Mouse (Mus musculus) lung, embryonic 16.5 days (tissue): ENCODE measurements around the gene Cry1. TPM values are rescaled to one million over a fixed set of nuclear protein-coding genes. Genes with fewer than 3 reads are reported as not detected.

Source experiments
- ATAC-seq: fragments of 200-750 bp; cut with Nextera tagmentation; 2 replicates; pipeline ENCODE4 v1.8.0; 2017; ENCODE audit warnings: low read depth, mild to moderate bottlenecking, moderate library complexity
- H3K27ac ChIP-seq: fragments of 300-500 bp; sonication (generic); 2 replicates; pipeline ENCODE4 v1.5.1; 2014; ENCODE audit warnings: mild to moderate bottlenecking, control low read depth, low read length
- H3K27me3 ChIP-seq: fragments of 300-500 bp; sonication (generic); 2 replicates; pipeline ENCODE4 v1.6.1; 2014; ENCODE audit warnings: low read depth, low read length, mixed read lengths; ENCODE audit not compliant: control insufficient read depth, insufficient read depth
- H3K36me3 ChIP-seq: fragments of 300-500 bp; sonication (generic); 2 replicates; pipeline ENCODE4 v1.6.1; 2014; ENCODE audit warnings: low read length; ENCODE audit not compliant: control insufficient read depth, insufficient read depth
- H3K4me1 ChIP-seq: fragments of 300-500 bp; sonication (generic); replicated peaks from 2 replicates; pipeline ENCODE4 v1.6.1; 2014; ENCODE audit warnings: low read length, mixed read lengths; ENCODE audit not compliant: control insufficient read depth, insufficient read depth
- H3K4me2 ChIP-seq: fragments of 300-500 bp; sonication (generic); 2 replicates; pipeline ENCODE4 v1.6.1; 2014; ENCODE audit warnings: low read depth, low read length, control low read depth
- H3K4me3 ChIP-seq: fragments of 300-500 bp; sonication (generic); 2 replicates; pipeline ENCODE4 v1.5.1; 2014; ENCODE audit warnings: mild to moderate bottlenecking, low read length, control low read depth
- H3K9ac ChIP-seq: fragments of 300-500 bp; sonication (generic); 2 replicates; pipeline ENCODE4 v1.6.1; 2014; ENCODE audit warnings: low read length, control low read depth
- H3K9me3 ChIP-seq: fragments of 300-500 bp; sonication (generic); 2 replicates; pipeline ENCODE4 v1.6.1; 2016; ENCODE audit warnings: low read length; ENCODE audit not compliant: control insufficient read depth
- whole genome bisulfite sequencing: fragments of 180-500 bp; shearing (Covaris S2); extraction: QIAGEN DNeasy Blood & Tissue Kit; methylation state at CpG from one replicate; pipeline ENCODE4 v1.1.7; 2014; 5-methylcytosine and 5-hydroxymethylcytosine counted together
- polyA plus RNA-seq: library from polyadenylated mRNA; unstranded; fragments of >200 nt; fragmentation: Nextera tagmentation; extraction: Ambion mirVana; gene quantifications from 2 replicates; pipeline ENCODE4 v1.2.1, GENCODE M21; 2015

Gene Cry1
- polyA plus RNA-seq, 1 experiment from 2014 or later, result 28.2 TPM

DNA sequence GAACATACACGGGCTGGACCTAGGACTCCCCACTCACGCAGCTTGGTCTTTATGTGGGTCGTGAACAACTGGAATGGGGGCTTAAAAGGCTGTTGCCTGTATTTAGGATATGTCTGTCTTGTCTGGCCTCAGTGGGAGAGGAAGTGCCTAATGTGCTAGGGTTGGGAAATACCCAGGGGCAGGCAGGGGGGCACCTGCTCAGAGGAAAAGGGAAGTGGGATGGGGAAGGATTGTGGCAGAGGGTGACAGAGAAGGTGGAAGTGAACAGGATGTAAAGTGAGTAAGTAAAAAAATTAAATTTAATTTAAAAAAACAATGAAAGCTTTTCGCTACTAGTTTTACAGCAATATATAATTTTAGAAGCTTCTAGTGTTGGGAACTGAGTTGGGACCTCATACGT, 9.7 kb upstream of the Cry1 start:
- WGBS, result 69% methylated on average over 5 of the region's 5 CpGs
- no peaks in the 10 kb centered on the region for H3K4me1 ChIP-seq
- no peak overlapping the region for H3K9ac ChIP-seq
- ATAC-seq, result no peak
- H3K27me3 ChIP-seq, result no peaks in the 10 kb centered on the region
- no peaks in the 10 kb centered on the region for H3K9me3 ChIP-seq
- H3K27ac ChIP-seq, result no peak overlapping the region
- no peak overlapping the region for H3K4me3 ChIP-seq
- no peaks in the 10 kb centered on the region for H3K36me3 ChIP-seq
- no peak overlapping the region for H3K4me2 ChIP-seq

- no peaks in the 10 kb centered on the region for H3K9me3 ChIP-seq
- H3K9ac ChIP-seq, result no peak overlapping the region
- H3K4me2 ChIP-seq, result no peak overlapping the region
- WGBS, result 76% methylated on average over 3 of the region's 3 CpGs
- no peak for ATAC-seq
- no peaks in the 10 kb centered on the region for H3K4me1 ChIP-seq
- H3K27me3 ChIP-seq, result no peaks in the 10 kb centered on the region
- no peak overlapping the region for H3K27ac ChIP-seq
- H3K4me3 ChIP-seq, result no peak overlapping the region
- no peaks in the 10 kb centered on the region for H3K36me3 ChIP-seq
Observed at GRCm38 (mm10) chr10:85193321-85193720, 8.5 kb upstream of the Cry1 start.

- H3K9me3 ChIP-seq, result no peaks in the 10 kb centered on the region
- no peak for ATAC-seq
- H3K27me3 ChIP-seq, result no peaks in the 10 kb centered on the region
- 0 out of 2 replicates have a peak, but pooled peaks cover 2% of the 10 kb centered on the region for H3K4me1 ChIP-seq
- no peak overlapping the region for H3K9ac ChIP-seq
- H3K27ac ChIP-seq, result no peak overlapping the region
- H3K4me3 ChIP-seq, result no peak overlapping the region
- H3K4me2 ChIP-seq, result no peak overlapping the region
- no peaks in the 10 kb centered on the region for H3K36me3 ChIP-seq
Observed at GRCm38 (mm10) chr10:85190652-85191051, 5.8 kb upstream of the Cry1 start.

GRCm38 (mm10) chr10:85189966-85190365, 5.1 kb upstream of the Cry1 start:
- WGBS, result 68% methylated on average over 5 of the region's 5 CpGs
- no peak overlapping the region for H3K4me3 ChIP-seq
- no peak overlapping the region for H3K9ac ChIP-seq
- H3K36me3 ChIP-seq, result no peaks in the 10 kb centered on the region
- no peak for ATAC-seq
- no peaks in the 10 kb centered on the region for H3K27me3 ChIP-seq
- no peak overlapping the region for H3K4me2 ChIP-seq
- H3K27ac ChIP-seq, result no peak overlapping the region
- 0 out of 2 replicates have a peak, but pooled peaks cover 2% of the 10 kb centered on the region for H3K4me1 ChIP-seq
- no peaks in the 10 kb centered on the region for H3K9me3 ChIP-seq

- Histone ChIP-seq H3K36me3 (no peaks in the 10 kb centered on the region), H3K4me1 (peaks cover 2% of the 10 kb centered on the region; the same call in 1 of the 2 replicates), H3K27me3 (no peaks in the 10 kb centered on the region), H3K4me3 (no peak overlapping the region), H3K9me3 (no peaks in the 10 kb centered on the region), H3K27ac (no peak overlapping the region), H3K4me2 (no peak overlapping the region), H3K9ac (no peak overlapping the region)
- no peak for ATAC-seq
- 85% methylated on average over 2 of the region's 2 CpGs for WGBS
Observed at GRCm38 (mm10) chr10:85186499-85186794, 1.6 kb upstream of the Cry1 start.

DNA sequence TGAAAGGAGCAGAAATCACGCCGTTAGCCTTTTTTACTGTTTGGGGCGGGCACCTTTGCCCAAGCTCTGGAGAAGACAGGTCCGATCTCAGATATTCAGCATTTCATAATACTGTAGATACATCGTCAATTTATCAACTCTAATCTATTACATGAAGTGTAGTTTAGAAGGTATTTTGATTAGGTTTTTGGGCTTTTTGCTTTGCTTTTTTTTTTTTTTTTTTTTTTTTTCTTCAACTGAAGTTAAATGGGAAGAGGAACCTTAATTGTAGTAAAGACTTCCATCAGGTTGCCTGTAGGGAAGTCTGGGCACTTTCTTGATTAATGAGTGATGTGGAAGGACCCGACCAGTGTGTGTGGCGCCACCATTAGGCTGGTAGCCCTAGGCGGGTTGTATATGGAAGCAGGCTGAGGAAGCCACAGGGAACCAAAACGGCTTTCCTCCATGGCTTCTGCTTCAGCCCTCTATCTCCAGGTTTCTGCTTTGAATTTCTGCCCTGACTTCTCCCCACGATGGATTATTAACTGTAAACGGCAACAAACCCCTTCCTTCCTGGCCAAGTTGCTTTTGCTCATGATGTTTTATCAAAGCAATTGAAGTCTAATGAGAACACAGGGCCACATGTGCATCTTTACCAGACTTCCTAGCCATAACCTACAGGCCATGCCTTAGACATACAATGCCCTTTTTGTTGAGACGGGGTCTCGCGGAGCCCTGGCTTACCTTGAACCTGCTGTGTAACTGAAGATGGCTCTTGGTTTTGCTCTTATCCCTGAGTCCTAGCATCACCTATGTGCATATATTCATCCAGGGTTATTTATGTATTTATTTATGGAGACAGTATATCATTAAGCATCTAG, 1.0 kb upstream of the Cry1 start:
- Histone ChIP-seq H3K27ac (peak overlapping the region; percentile 83), H3K27me3 (no peaks in the 10 kb centered on the region), H3K4me3 (peak overlapping the region; percentile 86), H3K4me2 (peak overlapping the region; percentile 97), H3K4me1 (peaks cover 2% of the 10 kb centered on the region; the same call in 1 of the 2 replicates), H3K36me3 (no peaks in the 10 kb centered on the region), H3K9ac (peak overlapping the region; percentile 85), H3K9me3 (no peaks in the 10 kb centered on the region)
- 31% methylated on average over 14 of the region's 14 CpGs for WGBS
- no peak for ATAC-seq

DNA sequence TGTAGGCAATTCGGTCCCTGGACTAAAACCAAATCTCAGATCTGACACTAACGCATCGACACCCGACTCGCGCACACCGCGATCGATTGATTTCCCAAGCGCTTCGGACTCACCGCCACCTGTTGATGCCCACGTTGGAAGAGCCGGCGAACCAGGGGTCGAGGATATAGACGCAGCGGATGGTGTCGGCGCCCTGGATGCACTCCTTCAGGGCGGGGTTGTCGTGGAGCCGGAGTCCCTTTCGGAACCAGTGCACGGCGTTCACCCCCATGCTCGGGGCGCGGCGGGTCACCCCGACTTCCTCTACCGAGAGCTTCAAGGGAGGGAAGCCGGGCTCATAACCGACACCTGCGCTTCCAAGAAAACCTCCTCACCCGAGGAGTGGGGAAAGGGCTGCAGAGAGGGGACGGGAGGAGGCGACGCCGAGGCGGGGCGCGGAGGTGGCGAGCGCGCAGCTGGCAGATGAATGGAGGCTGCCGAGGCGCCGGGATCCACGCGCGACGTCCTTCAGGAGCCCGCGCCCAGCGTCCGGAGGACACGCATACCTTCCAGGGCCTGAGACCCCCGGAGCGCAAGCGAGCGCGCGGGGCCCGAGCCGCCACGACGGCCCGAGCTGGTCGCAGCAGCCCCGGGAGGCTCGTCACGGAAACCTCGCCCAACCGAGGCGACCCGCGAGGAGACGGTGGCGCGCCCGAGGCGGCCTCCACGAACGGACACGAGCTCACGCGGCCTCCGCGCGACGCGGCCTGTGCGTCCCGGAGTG, 482 bp downstream of the Cry1 start:
- under 1% methylated on average over 94 of the region's 95 CpGs for WGBS

DNA sequence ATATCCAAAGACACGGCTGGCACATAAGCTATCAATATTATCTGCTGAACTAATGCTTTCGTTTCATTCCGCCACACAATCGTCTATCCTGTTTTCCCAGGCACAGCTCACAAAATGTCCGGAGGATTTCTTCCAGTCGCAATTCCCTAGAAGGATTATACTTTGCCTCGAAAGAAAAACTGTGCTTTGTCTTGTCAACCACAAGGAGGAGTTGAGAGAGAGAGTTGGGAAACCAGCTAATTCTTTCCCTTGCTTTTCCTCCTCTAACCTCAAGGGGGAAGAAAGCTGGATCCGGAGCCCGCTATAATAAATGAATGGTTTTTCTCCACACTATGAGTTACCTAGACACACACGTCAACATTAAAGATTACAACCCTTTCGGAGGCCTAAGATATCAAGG, 1.2 kb downstream of the Cry1 start:
- Histone ChIP-seq H3K27ac (0 out of 2 replicates have a peak overlapping the region, but pooled peaks have one; percentile 19), H3K27me3 (no peaks in the 10 kb centered on the region), H3K9ac (peak overlapping the region; percentile 58), H3K4me1 (peaks cover 2% of the 10 kb centered on the region; the same call in 1 of the 2 replicates), H3K36me3 (no peaks in the 10 kb centered on the region), H3K4me3 (peak overlapping the region; percentile 86), H3K4me2 (peak overlapping the region; percentile 97), H3K9me3 (no peaks in the 10 kb centered on the region)
- WGBS, result 2% methylated on average over 11 of the region's 11 CpGs
- no peak for ATAC-seq

More for the DNA sequence above, 482 bp downstream of the Cry1 start:
- no peaks in the 10 kb centered on the region for H3K9me3 ChIP-seq
- peak; percentile 6 for ATAC-seq
- H3K4me2 ChIP-seq, result peak overlapping the region; percentile 97
- H3K4me1 ChIP-seq, result peaks cover 2% of the 10 kb centered on the region; the same call in 1 of the 2 replicates
- H3K27me3 ChIP-seq, result no peaks in the 10 kb centered on the region
- H3K36me3 ChIP-seq, result no peaks in the 10 kb centered on the region
- peak overlapping the region; percentile 85 for H3K9ac ChIP-seq
- H3K27ac ChIP-seq, result peak overlapping the region; percentile 83; the same call in 1 of the 2 replicates
- H3K4me3 ChIP-seq, result peak overlapping the region; percentile 86

DNA sequence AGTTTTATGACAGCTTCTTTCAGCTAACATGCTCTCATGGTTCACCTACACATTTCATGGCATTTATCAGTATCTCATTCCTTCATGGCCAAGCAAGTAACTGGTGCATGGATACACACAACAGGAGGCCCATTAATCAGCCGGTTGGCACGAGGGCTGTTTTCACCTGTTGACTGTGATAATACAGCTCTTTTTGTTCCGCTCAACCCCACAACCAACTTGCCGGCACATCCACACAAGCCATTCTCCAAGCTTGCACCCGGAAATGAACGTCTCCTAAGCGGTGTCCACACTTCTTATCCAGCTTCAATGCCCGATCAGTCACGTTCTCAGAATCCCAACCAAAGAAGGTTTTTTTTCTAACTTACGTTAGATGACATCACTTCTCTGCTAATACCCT, 2.1 kb downstream of the Cry1 start:
- 83% methylated on average over 10 of the region's 10 CpGs for WGBS
- Histone ChIP-seq H3K9me3 (no peaks in the 10 kb centered on the region), H3K4me1 (peaks cover 2% of the 10 kb centered on the region; the same call in 1 of the 2 replicates), H3K9ac (no peak overlapping the region), H3K27ac (no peak overlapping the region), H3K27me3 (no peaks in the 10 kb centered on the region), H3K4me2 (peak overlapping the region; percentile 97), H3K4me3 (peak overlapping the region; percentile 86; the same call in 1 of the 2 replicates), H3K36me3 (no peaks in the 10 kb centered on the region)
- no peak for ATAC-seq
